Mouse (Mus musculus): ENCODE measurements around the gene Cacna1e. TPM values are rescaled to one million over a fixed set of nuclear protein-coding genes. Genes with fewer than 3 reads are reported as not detected.

Cacna1e gene
- total and polyA plus RNA-seq, 2 experiments = 0.09 TPM

DNA sequence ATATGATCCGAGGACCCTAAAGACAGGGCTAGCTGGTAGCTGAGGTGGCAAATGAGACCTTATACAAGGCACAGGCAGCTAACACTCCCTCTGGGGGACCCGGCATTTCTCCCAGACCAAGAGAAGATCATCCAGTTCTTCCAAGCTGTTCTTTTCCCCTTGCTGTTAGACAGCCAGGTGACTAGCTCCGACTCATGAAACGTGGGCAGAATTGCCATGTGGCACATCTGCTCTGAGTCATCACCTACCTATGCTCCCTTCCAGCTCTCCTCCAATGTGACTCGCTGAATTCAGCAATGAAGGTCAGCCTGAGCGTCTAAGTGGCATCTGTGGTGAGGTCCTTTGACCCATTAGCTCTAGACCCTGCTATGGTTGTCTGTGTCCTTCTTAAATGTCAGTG, 355.5 kb downstream of the Cacna1e start:
- H3K36me3 ChIP-seq (ENCODE audit: control insufficient read depth, insufficient read depth, low read length) = no peaks in the 10 kb centered on the region
- H3K4me1 ChIP-seq (ENCODE audit: control insufficient read depth, insufficient read depth, low read length) = no peaks in the 10 kb centered on the region
- WGBS = 82% methylated on average over 6 of the region's 6 CpGs
- no peak overlapping the region for H3K9ac ChIP-seq (ENCODE audit: low read depth, low read length)
- H3K27ac ChIP-seq (replicated peaks; ENCODE audit: insufficient read depth, low read depth, low read length) = no peak overlapping the region
- TF ChIP-seq CTCF (IDR thresholded peaks at IDR 0.05; ENCODE audit: low read depth, low read length) (no peak), POLR2A (IDR thresholded peaks at IDR 0.05; ENCODE audit: extremely low read depth, insufficient read depth, low read length) (no peak)
- no peak for DNase-seq (ENCODE audit: extremely low read depth, low read depth, low spot score)
- H3K4me3 ChIP-seq (ENCODE audit: insufficient read depth, low read depth, low read length) = no peak overlapping the region
- no peaks in the 10 kb centered on the region for H3K79me2 ChIP-seq (ENCODE audit: control insufficient read depth, insufficient read depth, low read length)
- no peaks in the 10 kb centered on the region for H3K27me3 ChIP-seq (ENCODE audit: control insufficient read depth, insufficient read depth, low read length)

DNA sequence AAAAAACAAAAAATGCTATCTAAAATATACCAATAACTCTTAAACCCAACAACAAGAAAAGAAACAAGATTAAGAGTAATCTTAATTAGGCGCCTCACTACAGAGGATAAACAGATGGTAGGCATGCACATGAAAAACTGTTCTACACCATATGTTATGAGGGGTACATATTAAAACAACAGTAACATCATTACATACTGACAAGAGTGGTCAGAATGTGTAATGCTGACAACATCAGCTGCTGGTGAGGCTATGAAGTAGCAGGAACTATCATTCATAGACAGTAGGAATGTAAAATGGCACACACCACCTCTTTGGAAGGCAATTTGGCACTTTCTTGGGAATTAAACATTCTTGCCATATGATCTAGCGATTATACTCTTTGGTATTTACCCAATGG, 363.6 kb downstream of the Cacna1e start:
- DNase-seq (ENCODE audit: extremely low read depth, low read depth, low spot score) = no peak
- 87% methylated on average over 2 of the region's 2 CpGs for WGBS
- TF ChIP-seq POLR2A (IDR thresholded peaks at IDR 0.05; ENCODE audit: extremely low read depth, insufficient read depth, low read length) (no peak), CTCF (IDR thresholded peaks at IDR 0.05; ENCODE audit: low read depth, low read length) (no peak)
- H3K9ac ChIP-seq (ENCODE audit: low read depth, low read length) = no peak overlapping the region
- H3K79me2 ChIP-seq (ENCODE audit: control insufficient read depth, insufficient read depth, low read length) = no peaks in the 10 kb centered on the region
- H3K36me3 ChIP-seq (ENCODE audit: control insufficient read depth, insufficient read depth, low read length) = no peaks in the 10 kb centered on the region
- H3K4me1 ChIP-seq (ENCODE audit: control insufficient read depth, insufficient read depth, low read length) = no peaks in the 10 kb centered on the region
- H3K27ac ChIP-seq (replicated peaks; ENCODE audit: insufficient read depth, low read depth, low read length) = no peak overlapping the region
- H3K27me3 ChIP-seq (ENCODE audit: control insufficient read depth, insufficient read depth, low read length) = no peaks in the 10 kb centered on the region
- H3K4me3 ChIP-seq (ENCODE audit: insufficient read depth, low read depth, low read length) = no peak overlapping the region

DNA sequence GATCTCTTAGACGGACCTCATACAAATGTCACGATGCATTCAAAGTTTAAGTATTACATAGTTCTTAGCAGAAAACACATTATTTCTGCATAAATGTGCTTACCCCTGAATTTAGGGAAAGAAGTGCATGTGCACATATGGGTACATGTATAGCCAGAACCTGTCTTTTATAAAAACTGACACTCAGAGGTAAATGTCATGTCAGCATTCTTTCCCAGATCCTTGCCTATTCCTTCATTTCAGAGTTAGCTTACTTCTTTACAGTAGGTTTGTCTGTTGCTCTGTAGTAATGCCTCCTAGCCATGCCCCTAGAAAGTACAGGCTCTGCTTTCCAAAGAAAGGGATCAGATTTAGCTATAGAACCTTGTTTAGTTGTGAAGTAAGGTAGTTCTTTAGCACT, 369.0 kb downstream of the Cacna1e start:
- 91% methylated on average over 2 of the region's 2 CpGs for WGBS

GRCm38 (mm10) chr1:154511736-154512135, 372.6 kb downstream of the Cacna1e start:
- DNase-seq (ENCODE audit: extremely low read depth, low read depth, low spot score) = no peak
- Histone ChIP-seq H3K79me2 (ENCODE audit: control insufficient read depth, insufficient read depth, low read length) (no peaks in the 10 kb centered on the region), H3K27ac (replicated peaks; ENCODE audit: insufficient read depth, low read depth, low read length) (no peak overlapping the region), H3K4me1 (ENCODE audit: control insufficient read depth, insufficient read depth, low read length) (no peaks in the 10 kb centered on the region), H3K9ac (ENCODE audit: low read depth, low read length) (no peak overlapping the region), H3K27me3 (ENCODE audit: control insufficient read depth, insufficient read depth, low read length) (no peaks in the 10 kb centered on the region), H3K36me3 (ENCODE audit: control insufficient read depth, insufficient read depth, low read length) (no peaks in the 10 kb centered on the region), H3K4me3 (ENCODE audit: insufficient read depth, low read depth, low read length) (no peak overlapping the region)
- TF ChIP-seq POLR2A (IDR thresholded peaks at IDR 0.05; ENCODE audit: extremely low read depth, insufficient read depth, low read length) (no peak), CTCF (IDR thresholded peaks at IDR 0.05; ENCODE audit: low read depth, low read length) (no peak)

More for the DNA sequence above, 369.0 kb downstream of the Cacna1e start:
- Histone ChIP-seq H3K27me3 (ENCODE audit: control insufficient read depth, insufficient read depth, low read length) (no peaks in the 10 kb centered on the region), H3K79me2 (ENCODE audit: control insufficient read depth, insufficient read depth, low read length) (no peaks in the 10 kb centered on the region), H3K9ac (ENCODE audit: low read depth, low read length) (no peak overlapping the region), H3K4me1 (ENCODE audit: control insufficient read depth, insufficient read depth, low read length) (no peaks in the 10 kb centered on the region), H3K27ac (replicated peaks; ENCODE audit: insufficient read depth, low read depth, low read length) (no peak overlapping the region), H3K36me3 (ENCODE audit: control insufficient read depth, insufficient read depth, low read length) (no peaks in the 10 kb centered on the region), H3K4me3 (ENCODE audit: insufficient read depth, low read depth, low read length) (no peak overlapping the region)
- no peak for DNase-seq (ENCODE audit: extremely low read depth, low read depth, low spot score)
- TF ChIP-seq CTCF (IDR thresholded peaks at IDR 0.05; ENCODE audit: low read depth, low read length) (no peak), POLR2A (IDR thresholded peaks at IDR 0.05; ENCODE audit: extremely low read depth, insufficient read depth, low read length) (no peak)

DNA sequence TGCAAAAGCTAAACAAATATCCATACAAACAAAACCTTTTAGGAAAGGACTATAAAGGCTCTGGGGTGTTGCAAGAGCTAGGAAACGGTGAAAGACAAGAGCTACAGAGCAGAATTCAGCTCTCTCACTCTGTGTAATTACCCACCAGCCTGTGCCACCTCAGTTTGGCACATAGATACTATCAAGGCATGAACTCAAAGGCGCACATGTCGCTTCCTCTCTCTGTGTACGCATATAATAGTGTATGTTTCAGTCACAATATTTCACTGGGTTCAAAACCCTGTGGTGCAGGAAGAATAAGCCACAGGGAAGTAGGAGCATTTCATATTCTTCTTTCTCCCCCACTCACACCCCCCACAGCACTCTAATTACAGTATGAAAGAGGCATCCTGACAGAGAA, 380.3 kb downstream of the Cacna1e start:
- no peak overlapping the region for H3K9ac ChIP-seq (ENCODE audit: low read depth, low read length)
- no peak for TF ChIP-seq CTCF (IDR thresholded peaks at IDR 0.05; ENCODE audit: low read depth, low read length)
- TF ChIP-seq POLR2A (IDR thresholded peaks at IDR 0.05; ENCODE audit: extremely low read depth, insufficient read depth, low read length) = no peak

DNA sequence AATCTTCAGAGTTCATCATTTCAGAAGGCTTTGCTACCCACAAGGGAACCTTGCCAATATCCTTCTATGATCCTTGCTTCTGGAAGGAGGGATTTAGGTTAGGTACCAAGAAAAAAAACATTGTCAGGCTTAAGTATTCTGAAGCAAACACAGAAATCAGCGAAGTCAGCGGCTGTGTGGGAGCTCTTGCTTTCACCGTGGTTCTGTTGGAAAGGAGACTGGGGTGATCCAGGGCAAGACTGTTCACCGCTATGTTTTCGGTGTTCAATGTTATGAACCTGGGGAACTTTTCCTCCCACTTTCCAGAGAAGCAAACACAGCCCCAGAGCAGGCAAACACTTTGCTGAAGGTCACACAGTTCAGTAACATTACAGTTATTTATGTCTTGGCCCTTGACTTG, 383.4 kb downstream of the Cacna1e start:
- no peak overlapping the region for H3K27ac ChIP-seq (replicated peaks; ENCODE audit: insufficient read depth, low read depth, low read length)
- TF ChIP-seq CTCF (IDR thresholded peaks at IDR 0.05; ENCODE audit: low read depth, low read length) = no peak
- TF ChIP-seq POLR2A (IDR thresholded peaks at IDR 0.05; ENCODE audit: extremely low read depth, insufficient read depth, low read length) = no peak
- DNase-seq (ENCODE audit: extremely low read depth, low read depth, low spot score) = no peak
- no peak overlapping the region for H3K9ac ChIP-seq (ENCODE audit: low read depth, low read length)
- no peaks in the 10 kb centered on the region for H3K4me1 ChIP-seq (ENCODE audit: control insufficient read depth, insufficient read depth, low read length)
- no peaks in the 10 kb centered on the region for H3K79me2 ChIP-seq (ENCODE audit: control insufficient read depth, insufficient read depth, low read length)
- no peaks in the 10 kb centered on the region for H3K36me3 ChIP-seq (ENCODE audit: control insufficient read depth, insufficient read depth, low read length)
- 78% methylated on average over 5 of the region's 5 CpGs for whole genome bisulfite sequencing
- no peaks in the 10 kb centered on the region for H3K27me3 ChIP-seq (ENCODE audit: control insufficient read depth, insufficient read depth, low read length)
- no peak overlapping the region for H3K4me3 ChIP-seq (ENCODE audit: insufficient read depth, low read depth, low read length)

More for the DNA sequence above, 380.3 kb downstream of the Cacna1e start:
- H3K4me3 ChIP-seq (ENCODE audit: insufficient read depth, low read depth, low read length) = no peak overlapping the region
- no peak overlapping the region for H3K27ac ChIP-seq (replicated peaks; ENCODE audit: insufficient read depth, low read depth, low read length)
- DNase-seq (ENCODE audit: extremely low read depth, low read depth, low spot score) = no peak
- no peaks in the 10 kb centered on the region for H3K79me2 ChIP-seq (ENCODE audit: control insufficient read depth, insufficient read depth, low read length)
- no peaks in the 10 kb centered on the region for H3K4me1 ChIP-seq (ENCODE audit: control insufficient read depth, insufficient read depth, low read length)
- 65% methylated on average over 4 of the region's 4 CpGs for WGBS
- H3K36me3 ChIP-seq (ENCODE audit: control insufficient read depth, insufficient read depth, low read length) = no peaks in the 10 kb centered on the region
- H3K27me3 ChIP-seq (ENCODE audit: control insufficient read depth, insufficient read depth, low read length) = no peaks in the 10 kb centered on the region
